Mouse (Mus musculus): Measurements from ENCODE around the gene Washc1. TPM values are rescaled to one million over a fixed set of nuclear protein-coding genes. Genes with fewer than 3 reads are reported as not detected.

Washc1 gene
- 54.3 and 55.8 TPM in 2 replicates for polyA plus RNA-seq (2012; rRNA removed)

DNA sequence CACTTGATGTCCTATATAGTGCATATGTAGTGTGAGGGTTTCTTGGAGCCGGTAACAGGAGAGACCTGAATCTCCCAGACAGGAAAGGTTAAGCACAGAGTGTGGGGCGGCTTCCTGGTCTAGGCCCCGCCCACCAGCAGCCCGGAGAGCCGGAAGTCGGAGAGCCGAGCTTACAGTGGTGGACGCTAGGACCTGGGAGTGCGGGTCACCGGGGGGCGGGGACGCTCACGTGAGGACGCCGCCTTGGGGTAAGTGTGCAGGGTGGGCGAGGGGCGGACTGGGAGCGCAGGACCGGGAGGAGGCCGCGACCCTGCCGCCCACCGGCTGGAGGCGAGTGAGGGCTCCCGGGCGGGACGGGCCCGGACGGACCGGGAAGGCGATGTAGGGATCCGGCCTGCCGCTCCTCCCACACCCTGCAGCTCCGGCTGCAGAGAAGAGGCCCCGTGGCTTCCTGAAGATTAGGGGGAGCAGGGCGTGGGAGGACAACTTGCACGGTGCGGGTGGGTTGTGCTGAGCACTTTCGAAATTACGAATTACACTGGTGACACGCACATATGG lies at the start of gene Washc1:
Gene Washc1 (plus strand): TSS at position 144 of the 558 bp plus-strand sequence.

GRCm38 (mm10) chr17:66076934-66077333 lies 34.4 kb upstream of the Washc1 start, which contains the start of gene Ankrd12:
Gene Ankrd12, minus strand, starts transcription at chr17:66077089.

GRCm38 (mm10) chr17:66101380-66102330 lies 9.7 kb upstream of the Washc1 start, which contains the start of gene Ndufv2:
Gene Ndufv2, minus strand, starts transcription at chr17:66101559.

DNA sequence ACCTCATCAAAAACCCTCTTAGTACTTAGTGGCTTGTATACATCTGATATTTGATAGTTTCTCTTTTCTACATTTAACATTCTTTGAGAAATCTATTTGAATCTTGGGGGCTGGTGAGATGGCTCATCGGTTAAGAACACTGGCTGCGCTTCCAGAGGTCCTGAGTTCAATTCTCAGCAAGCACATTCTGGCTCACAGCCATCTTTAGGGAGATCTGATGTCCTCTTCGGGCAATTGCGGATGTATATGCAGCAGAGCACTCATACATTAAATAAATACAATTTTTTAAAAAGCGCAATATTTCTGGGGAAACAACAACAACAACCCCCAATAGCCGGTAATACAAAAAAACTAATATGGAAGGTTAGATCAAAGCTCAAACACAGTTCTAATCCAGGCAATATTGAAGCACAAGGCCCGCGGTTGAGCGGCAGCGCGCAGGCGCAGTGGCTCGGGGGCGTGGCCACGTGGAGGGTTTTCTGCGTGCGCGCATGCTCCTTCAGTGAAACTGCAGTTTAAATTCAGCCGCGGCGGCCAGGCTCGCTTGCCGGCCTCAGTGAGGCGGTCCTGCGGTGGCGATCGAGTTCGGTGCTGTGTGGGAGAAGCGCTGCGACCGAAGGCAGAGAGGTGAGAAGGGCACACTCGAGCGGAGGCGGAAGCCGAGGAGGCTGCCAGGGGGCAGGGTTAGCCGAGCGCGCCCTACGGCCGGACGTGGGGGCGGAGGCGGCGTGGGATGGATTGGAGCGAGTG lies 11.9 kb downstream of the Washc1 start, which contains the start of gene Ddx11:
Gene Ddx11 (plus strand): TSS at position 455 of the 750 bp plus-strand sequence.

Other genes starting within 250 kb of the Washc1 start
- 33.3 and 33.6 TPM in 2 replicates for gene Ralbp1, start 225.7 kb upstream of the Washc1 start, polyA plus RNA-seq (2012; rRNA removed)
- gene Twsg1, start 160.3 kb upstream of the Washc1 start, polyA plus RNA-seq (2012; rRNA removed) = 36.9 and 38.0 TPM in 2 replicates
- gene Ankrd12, start 34.5 kb upstream of the Washc1 start, polyA plus RNA-seq (2012; rRNA removed) = 24.7 and 27.7 TPM in 2 replicates
- 153 and 168 TPM in 2 replicates for gene Ndufv2, start 10.0 kb upstream of the Washc1 start, polyA plus RNA-seq (2012; rRNA removed)
- 6.4 and 7.9 TPM in 2 replicates for gene Ddx11, start 12.0 kb downstream of the Washc1 start, polyA plus RNA-seq (2012; rRNA removed)